Mouse (Mus musculus): ENCODE data around the gene Tada3. TPM values are rescaled to one million over a fixed set of nuclear protein-coding genes. Genes with fewer than 3 reads are reported as not detected.
"Not testable (repeated sequence)": the region's sequence is repeated elsewhere in the genome, so short reads cannot be mapped to it uniquely, and the experiment has no call there.

Gene Tada3
- total RNA-seq, 2 experiments from 2014 or later, result 30.5 to 37.1 TPM

GRCm38 (mm10) chr6:113343177-113344092, 34.2 kb downstream of the Tada3 start, which contains the start of gene Camk1:
TSS of gene Camk1 (minus strand) at chr6:113343984.
- peak; percentile 93 for DNase-seq

GRCm38 (mm10) chr6:113342297-113342696, 35.4 kb downstream of the Tada3 start:
- no peak for DNase-seq

GRCm38 (mm10) chr6:113341574-113341973, 36.1 kb downstream of the Tada3 start:
- DNase-seq, result no peak

- DNase-seq, result peak; percentile 67
Measured at GRCm38 (mm10) chr6:113336852-113337620, 40.6 kb downstream of the Tada3 start.

GRCm38 (mm10) chr6:113334216-113334615, 43.5 kb downstream of the Tada3 start:
- DNase-seq, result no peak

GRCm38 (mm10) chr6:113333137-113333950, 44.3 kb downstream of the Tada3 start:
- DNase-seq, result peak; percentile 57

- not testable (repeated sequence) for DNase-seq
Measured at GRCm38 (mm10) chr6:113332734-113333133, 44.9 kb downstream of the Tada3 start.

GRCm38 (mm10) chr6:113331721-113332120, 46.0 kb downstream of the Tada3 start:
- no peak for DNase-seq

GRCm38 (mm10) chr6:113330547-113330946, 47.1 kb downstream of the Tada3 start:
- DNase-seq, result no peak

- no peak for DNase-seq
Measured at GRCm38 (mm10) chr6:113329396-113329795, 48.3 kb downstream of the Tada3 start.

GRCm38 (mm10) chr6:113326533-113327315, 51.0 kb downstream of the Tada3 start, which contains the start of gene Ogg1:
TSS of gene Ogg1 (plus strand) at chr6:113326972.
- peak; percentile 98 for DNase-seq

Small RNA genes within 50 kb of the gene (microRNA-seq; reads per million reads assigned to microRNA genes)
- not detected for gene Gm24387

Other genes starting within 250 kb of the Tada3 start
- gene Lhfpl4, start 182.5 kb downstream of the Tada3 start, total RNA-seq (2021), result 1 to 10 TPM; 3.2 to 4.8 TPM
- 10 to 100 TPM; 27.4 to 35.3 TPM for gene Mtmr14, start 140.0 kb downstream of the Tada3 start, total RNA-seq (2021)
- gene Cpne9, start 95.6 kb downstream of the Tada3 start, total RNA-seq (2021), result 1 to 10 TPM in 1 of 2 experiments, under 1 TPM in 1; 0.90 to 1.2 TPM
- 10 to 100 TPM; 32.6 to 37.2 TPM for gene Brpf1, start 70.7 kb downstream of the Tada3 start, total RNA-seq (2021)
- gene Ogg1, start 50.9 kb downstream of the Tada3 start, total RNA-seq (2021), result 10 to 100 TPM; 11.9 to 12.0 TPM
- gene Camk1, start 33.9 kb downstream of the Tada3 start, total RNA-seq (2021), result 10 to 100 TPM; 47.1 to 50.3 TPM
- gene Arpc4, start 232 bp upstream of the Tada3 start, total RNA-seq (2021), result 100 to 1,000 TPM; 181 to 183 TPM
- gene Ttll3, start 11.4 kb upstream of the Tada3 start, total RNA-seq (2021), result 1 to 10 TPM; 1.8 to 4.3 TPM
- 10 to 100 TPM; 16.4 to 24.4 TPM for gene Rpusd3, start 41.5 kb upstream of the Tada3 start, total RNA-seq (2021)
- 100 to 1,000 TPM; 397 to 418 TPM for gene Cidec, start 57.9 kb upstream of the Tada3 start, total RNA-seq (2021)
- 10 to 100 TPM; 47.6 to 48.4 TPM for gene Jagn1, start 64.7 kb upstream of the Tada3 start, total RNA-seq (2021)
- 1 to 10 TPM; 1.1 to 1.5 TPM for gene Il17re, start 80.6 kb upstream of the Tada3 start, total RNA-seq (2021)
- 10 to 100 TPM; 22.6 to 25.0 TPM for gene Il17rc, start 93.5 kb upstream of the Tada3 start, total RNA-seq (2021)
- 10 to 100 TPM; 35.8 to 43.1 TPM for gene Creld1, start 105.4 kb upstream of the Tada3 start, total RNA-seq (2021)
- gene Prrt3, start 124.0 kb upstream of the Tada3 start, total RNA-seq (2021), result under 1 TPM; 0.30 to 0.55 TPM
- 10 to 100 TPM; 76.9 to 81.2 TPM for gene Emc3, start 153.8 kb upstream of the Tada3 start, total RNA-seq (2021)
- 1 to 10 TPM; 5.0 to 7.0 TPM for gene Fancd2, start 153.8 kb upstream of the Tada3 start, total RNA-seq (2021)
- gene Fancd2os, start 222.8 kb upstream of the Tada3 start, total RNA-seq (2021), result not detected
- gene Brk1, start 226.9 kb upstream of the Tada3 start, total RNA-seq (2021), result 100 to 1,000 TPM; 139 to 159 TPM
- 10 to 100 TPM; 24.7 to 26.3 TPM for gene Vhl, start 246.1 kb upstream of the Tada3 start, total RNA-seq (2021)

All from adrenal gland, postnatal 10 days (tissue).